Mouse (Mus musculus): ENCODE results near the gene Yipf1. TPM values are rescaled to one million over a fixed set of nuclear protein-coding genes. Genes with fewer than 3 reads are reported as not detected.
"Not testable (repeated sequence)": the region's sequence is repeated elsewhere in the genome, so short reads cannot be mapped to it uniquely, and the experiment has no call there.

The Yipf1 gene
- total RNA-seq, 1 experiment from 2014 or later, result 28.9 TPM

- no peak for ATAC-seq (replicated peaks; ENCODE audit: low read depth, poor library complexity, severe bottlenecking)
Observed at GRCm38 (mm10) chr4:107318646-107319045, 4.5 kb downstream of the Yipf1 start.

GRCm38 (mm10) chr4:107321041-107321440, 6.9 kb downstream of the Yipf1 start:
- no peak for ATAC-seq (replicated peaks; ENCODE audit: low read depth, poor library complexity, severe bottlenecking)

- no peak for ATAC-seq (replicated peaks; ENCODE audit: low read depth, poor library complexity, severe bottlenecking)
Observed at GRCm38 (mm10) chr4:107323113-107323512, 8.9 kb downstream of the Yipf1 start.

GRCm38 (mm10) chr4:107328530-107328929, 14.4 kb downstream of the Yipf1 start:
- no peak for ATAC-seq (replicated peaks; ENCODE audit: low read depth, poor library complexity, severe bottlenecking)

GRCm38 (mm10) chr4:107333514-107333913, 19.4 kb downstream of the Yipf1 start:
- no peak for ATAC-seq (replicated peaks; ENCODE audit: low read depth, poor library complexity, severe bottlenecking)

- no peak for ATAC-seq (replicated peaks; ENCODE audit: low read depth, poor library complexity, severe bottlenecking)
Observed at GRCm38 (mm10) chr4:107336356-107336755, 22.2 kb downstream of the Yipf1 start.

- no peak for ATAC-seq (replicated peaks; ENCODE audit: low read depth, poor library complexity, severe bottlenecking)
Observed at GRCm38 (mm10) chr4:107337455-107337854, 23.3 kb downstream of the Yipf1 start.

GRCm38 (mm10) chr4:107341354-107341753, 27.2 kb downstream of the Yipf1 start:
- no peak for ATAC-seq (replicated peaks; ENCODE audit: low read depth, poor library complexity, severe bottlenecking)

GRCm38 (mm10) chr4:107344612-107345011, 30.4 kb downstream of the Yipf1 start:
- ATAC-seq (replicated peaks; ENCODE audit: low read depth, poor library complexity, severe bottlenecking), result no peak

GRCm38 (mm10) chr4:107347221-107347620, 33.1 kb downstream of the Yipf1 start:
- ATAC-seq (replicated peaks; ENCODE audit: low read depth, poor library complexity, severe bottlenecking), result no peak

- ATAC-seq (replicated peaks; ENCODE audit: low read depth, poor library complexity, severe bottlenecking), result peak; percentile 19; the same call in 1 of the 2 replicates
Observed at GRCm38 (mm10) chr4:107348529-107349310, 34.6 kb downstream of the Yipf1 start.

GRCm38 (mm10) chr4:107349311-107350008, 35.3 kb downstream of the Yipf1 start:
- peak; percentile 80 for ATAC-seq (replicated peaks; ENCODE audit: low read depth, poor library complexity, severe bottlenecking)

- no peak for ATAC-seq (replicated peaks; ENCODE audit: low read depth, poor library complexity, severe bottlenecking)
Observed at GRCm38 (mm10) chr4:107351368-107351767, 37.2 kb downstream of the Yipf1 start.

- no peak for ATAC-seq (replicated peaks; ENCODE audit: low read depth, poor library complexity, severe bottlenecking)
Observed at GRCm38 (mm10) chr4:107353612-107354011, 39.4 kb downstream of the Yipf1 start.

GRCm38 (mm10) chr4:107354126-107354525, 40.0 kb downstream of the Yipf1 start:
- ATAC-seq (replicated peaks; ENCODE audit: low read depth, poor library complexity, severe bottlenecking), result no peak

- ATAC-seq (replicated peaks; ENCODE audit: low read depth, poor library complexity, severe bottlenecking), result no peak
Observed at GRCm38 (mm10) chr4:107354543-107354942, 40.4 kb downstream of the Yipf1 start.

- not testable (repeated sequence) for ATAC-seq (replicated peaks; ENCODE audit: low read depth, poor library complexity, severe bottlenecking)
Observed at GRCm38 (mm10) chr4:107357172-107357571, 43.0 kb downstream of the Yipf1 start.

GRCm38 (mm10) chr4:107358460-107358859, 44.3 kb downstream of the Yipf1 start:
- ATAC-seq (replicated peaks; ENCODE audit: low read depth, poor library complexity, severe bottlenecking), result no peak

GRCm38 (mm10) chr4:107360457-107361145, 46.4 kb downstream of the Yipf1 start:
- ATAC-seq (replicated peaks; ENCODE audit: low read depth, poor library complexity, severe bottlenecking), result no peak

GRCm38 (mm10) chr4:107362755-107363154, 48.6 kb downstream of the Yipf1 start:
- ATAC-seq (replicated peaks; ENCODE audit: low read depth, poor library complexity, severe bottlenecking), result no peak

- ATAC-seq (replicated peaks; ENCODE audit: low read depth, poor library complexity, severe bottlenecking), result no peak
Observed at GRCm38 (mm10) chr4:107363573-107363972, 49.4 kb downstream of the Yipf1 start.
